Mouse (Mus musculus) testis, adult 2 months (tissue): Measurements from ENCODE around the gene Tulp2.

Source experiments
- CTCF ChIP-seq: fragments of 200-500 bp; IDR thresholded peaks from 2 replicates; pipeline ENCODE4 v1.5.1; 2012; ENCODE audit warnings: low read depth, mild to moderate bottlenecking, inconsistent platforms, low read length, moderate library complexity; ENCODE audit not compliant: control insufficient read depth, insufficient read depth, insufficient replicate concordance
- POLR2A ChIP-seq: fragments of 200-500 bp; IDR thresholded peaks from 2 replicates; pipeline ENCODE4 v1.6.1; 2012; ENCODE audit warnings: low read depth, mild to moderate bottlenecking, inconsistent platforms, low read length, moderate library complexity; ENCODE audit not compliant: control insufficient read depth

- no peak for TF ChIP-seq POLR2A
- no peak for TF ChIP-seq CTCF
Observed at GRCm38 (mm10) chr7:45537602-45538001, 55.9 kb downstream of the Tulp2 start.
